Mouse (Mus musculus) neural tube, embryonic 12.5 days (tissue): ENCODE measurements around the gene Gpr156. TPM values are rescaled to one million over a fixed set of nuclear protein-coding genes. Genes with fewer than 3 reads are reported as not detected.

Experiments used
- ATAC-seq: fragments of 200-750 bp; cut with Nextera tagmentation; 2 replicates; pipeline ENCODE4 v1.8.0; 2017; ENCODE audit warnings: low read depth, mild to moderate bottlenecking, moderate TSS enrichment, moderate library complexity; ENCODE audit not compliant: low FRiP score
- H3K27ac ChIP-seq: fragments of 300-500 bp; sonication (generic); 2 replicates; pipeline ENCODE4 v1.5.1; 2016
- H3K27me3 ChIP-seq: fragments of 300-500 bp; sonication (generic); replicated peaks from 2 replicates; pipeline ENCODE4 v1.6.1; 2016; ENCODE audit warnings: mild to moderate bottlenecking
- H3K36me3 ChIP-seq: fragments of 300-500 bp; sonication (generic); 2 replicates; pipeline ENCODE4 v1.6.1; 2016; ENCODE audit warnings: mild to moderate bottlenecking
- H3K4me1 ChIP-seq: fragments of 300-500 bp; sonication (generic); 2 replicates; pipeline ENCODE4 v1.6.1; 2016
- H3K4me2 ChIP-seq: fragments of 300-500 bp; sonication (generic); replicated peaks from 2 replicates; pipeline ENCODE4 v1.6.1; 2016; ENCODE audit warnings: mild to moderate bottlenecking
- H3K4me3 ChIP-seq: fragments of 300-500 bp; sonication (generic); 2 replicates; pipeline ENCODE4 v1.5.1; 2016
- H3K9ac ChIP-seq: fragments of 300-500 bp; sonication (generic); 2 replicates; pipeline ENCODE4 v1.6.1; 2016; ENCODE audit warnings: mild to moderate bottlenecking
- H3K9me3 ChIP-seq: fragments of 300-500 bp; sonication (generic); 2 replicates; pipeline ENCODE4 v1.6.1; 2016; ENCODE audit warnings: mild to moderate bottlenecking
- WGBS: fragments of 180-500 bp; shearing (Covaris S2); methylation state at CpG from one replicate; pipeline ENCODE4 v1.1.7; 2016; 5-methylcytosine and 5-hydroxymethylcytosine counted together
- polyA plus RNA-seq: library from polyadenylated mRNA; unstranded; fragments of >200 nt; fragmentation: Nextera tagmentation; extraction: Ambion mirVana; gene quantifications from 2 replicates; pipeline ENCODE4 v1.2.1, GENCODE M21; 2016

The Gpr156 gene
- polyA plus RNA-seq, 1 experiment from 2014 or later: 10.3 TPM

DNA sequence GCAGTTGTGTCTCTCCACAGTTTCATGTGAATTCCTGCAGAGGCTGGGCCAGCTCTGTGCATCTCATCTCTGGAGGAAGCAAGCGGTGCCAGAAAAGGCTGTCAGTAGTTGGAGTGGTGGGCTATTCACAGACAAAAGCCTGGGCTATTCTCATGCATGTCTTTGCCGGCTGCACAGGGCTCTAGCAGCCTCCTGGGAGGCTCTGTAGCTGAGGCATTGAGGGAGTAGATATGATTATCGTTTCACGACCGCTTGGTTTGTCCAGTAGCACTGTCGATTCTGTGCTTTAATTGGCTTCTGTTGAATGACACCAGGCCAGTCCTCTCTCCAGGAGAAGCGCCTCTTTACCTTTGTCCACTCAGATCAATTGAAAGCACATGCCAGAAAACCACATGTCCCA lies 9.8 kb downstream of the Gpr156 start:
- 21% methylated on average over 7 of the region's 7 CpGs for WGBS
- Histone ChIP-seq H3K27ac (peak overlapping the region; percentile 2; the same call in 1 of the 2 replicates), H3K36me3 (no peaks in the 10 kb centered on the region), H3K4me1 (peaks cover 12% of the 10 kb centered on the region), H3K9me3 (no peaks in the 10 kb centered on the region; the same call in 1 of the 2 replicates), H3K27me3 (no peaks in the 10 kb centered on the region), H3K9ac (no peak overlapping the region), H3K4me2 (0 out of 2 replicates have a peak overlapping the region, but pooled peaks have one; percentile 1), H3K4me3 (no peak overlapping the region)
- 0 out of 2 replicates have a peak, but pooled peaks have one; percentile 29 for ATAC-seq

DNA sequence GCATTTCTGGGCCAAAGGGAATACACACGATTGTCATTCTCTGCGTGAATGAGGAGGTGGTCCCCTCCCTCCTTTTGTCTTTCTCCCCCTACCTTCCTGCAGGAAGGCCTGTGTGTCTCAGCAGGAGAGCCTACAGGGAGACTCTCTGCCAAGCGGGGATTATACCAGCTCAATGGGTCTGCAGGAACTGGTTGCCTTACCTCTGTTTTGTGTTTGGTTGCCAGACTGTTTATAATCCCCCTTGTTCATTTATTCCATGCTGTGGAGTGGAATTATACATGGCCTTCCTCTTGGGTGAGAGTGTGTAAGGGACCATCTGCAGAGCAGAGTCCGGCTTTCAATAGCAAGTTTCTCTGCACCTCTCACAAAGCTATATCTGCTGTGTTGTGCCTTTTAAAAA lies 10.8 kb downstream of the Gpr156 start:
- peaks cover 12% of the 10 kb centered on the region for H3K4me1 ChIP-seq
- H3K4me2 ChIP-seq: no peak overlapping the region
- H3K27ac ChIP-seq: no peak overlapping the region
- H3K9me3 ChIP-seq: no peaks in the 10 kb centered on the region; the same call in 1 of the 2 replicates
- no peaks in the 10 kb centered on the region for H3K36me3 ChIP-seq
- H3K4me3 ChIP-seq: no peak overlapping the region
- ATAC-seq: no peak
- no peak overlapping the region for H3K9ac ChIP-seq
- 23% methylated on average over 4 of the region's 4 CpGs for WGBS
- no peaks in the 10 kb centered on the region for H3K27me3 ChIP-seq

DNA sequence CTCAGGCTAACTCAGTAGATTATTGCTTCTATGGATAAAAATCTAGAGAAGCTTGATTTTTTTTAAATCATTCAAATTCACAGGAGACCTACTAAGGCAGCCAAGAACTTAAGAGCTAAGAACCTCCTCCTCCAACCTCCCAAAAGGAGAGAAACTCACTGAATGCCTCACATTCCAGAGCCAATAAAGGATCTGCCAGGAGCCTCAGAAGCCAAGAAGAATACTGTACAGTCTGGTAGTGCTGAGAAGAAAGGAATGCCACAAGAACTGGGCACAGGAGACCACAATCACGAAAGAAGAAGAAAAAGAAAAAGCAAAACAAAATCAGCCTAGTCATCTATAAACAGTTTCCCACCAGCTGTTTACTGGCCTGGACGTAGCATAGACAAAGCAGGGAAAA lies 12.7 kb downstream of the Gpr156 start:
- Histone ChIP-seq H3K27ac (no peak overlapping the region), H3K4me2 (no peak overlapping the region), H3K9me3 (no peaks in the 10 kb centered on the region; the same call in 1 of the 2 replicates), H3K36me3 (no peaks in the 10 kb centered on the region), H3K4me1 (peaks cover 12% of the 10 kb centered on the region), H3K9ac (no peak overlapping the region), H3K4me3 (no peak overlapping the region), H3K27me3 (no peaks in the 10 kb centered on the region)
- no peak for ATAC-seq
- 75% methylated on average over 2 of the region's 2 CpGs for WGBS

DNA sequence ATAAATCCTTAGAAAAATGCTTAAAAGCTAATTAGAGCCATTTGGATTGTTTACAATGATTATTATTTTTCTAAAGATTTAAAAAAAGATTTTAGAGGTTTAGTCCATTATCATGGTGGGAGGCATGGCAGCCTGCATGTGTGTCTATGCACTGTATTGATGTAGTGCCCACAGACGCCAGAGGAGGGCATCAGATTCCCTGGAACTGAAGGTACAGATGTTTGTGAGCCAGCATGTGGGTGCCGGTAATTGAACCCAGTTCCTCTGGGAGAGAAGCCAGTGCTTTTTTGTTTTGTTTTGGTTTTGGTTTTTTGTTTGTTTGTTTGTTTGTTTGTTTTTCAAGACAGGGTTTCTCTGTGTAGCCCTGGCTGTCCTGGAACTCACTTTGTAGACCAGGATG lies 13.3 kb downstream of the Gpr156 start:
- no peaks in the 10 kb centered on the region for H3K36me3 ChIP-seq
- H3K4me2 ChIP-seq: no peak overlapping the region
- WGBS: 86% methylated on average over 2 of the region's 2 CpGs
- H3K9ac ChIP-seq: no peak overlapping the region
- no peak overlapping the region for H3K4me3 ChIP-seq
- no peak for ATAC-seq
- no peaks in the 10 kb centered on the region; the same call in 1 of the 2 replicates for H3K9me3 ChIP-seq
- H3K27me3 ChIP-seq: no peaks in the 10 kb centered on the region
- peaks cover 12% of the 10 kb centered on the region for H3K4me1 ChIP-seq
- no peak overlapping the region for H3K27ac ChIP-seq

DNA sequence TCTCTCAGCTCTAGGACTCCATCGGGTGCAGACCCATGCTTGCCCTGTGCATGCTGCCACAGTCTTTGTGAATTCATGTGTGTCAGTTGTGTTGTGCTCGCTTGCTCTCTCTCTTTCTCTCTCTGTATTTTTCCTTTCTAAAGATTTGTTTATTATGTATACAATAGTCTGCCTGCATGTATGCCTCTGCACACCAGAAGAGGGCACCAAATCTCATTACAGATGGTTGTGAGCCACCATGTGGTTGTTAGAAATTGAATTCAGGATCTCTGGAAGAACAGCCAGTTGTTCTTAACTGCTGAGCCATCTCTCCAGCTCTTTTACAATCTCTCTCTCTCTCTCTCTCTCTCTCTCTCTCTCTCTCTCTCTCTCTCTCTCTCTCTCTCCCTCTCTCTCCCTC lies 18.6 kb downstream of the Gpr156 start:
- no peaks in the 10 kb centered on the region for H3K27me3 ChIP-seq
- no peak overlapping the region for H3K9ac ChIP-seq
- H3K36me3 ChIP-seq: no peaks in the 10 kb centered on the region
- H3K9me3 ChIP-seq: no peaks in the 10 kb centered on the region; the same call in 1 of the 2 replicates
- no peak overlapping the region for H3K4me3 ChIP-seq
- WGBS: 85% methylated on average over 2 of the region's 2 CpGs
- H3K27ac ChIP-seq: no peak overlapping the region
- peaks cover 26% of the 10 kb centered on the region for H3K4me1 ChIP-seq
- no peak overlapping the region for H3K4me2 ChIP-seq
- no peak for ATAC-seq

DNA sequence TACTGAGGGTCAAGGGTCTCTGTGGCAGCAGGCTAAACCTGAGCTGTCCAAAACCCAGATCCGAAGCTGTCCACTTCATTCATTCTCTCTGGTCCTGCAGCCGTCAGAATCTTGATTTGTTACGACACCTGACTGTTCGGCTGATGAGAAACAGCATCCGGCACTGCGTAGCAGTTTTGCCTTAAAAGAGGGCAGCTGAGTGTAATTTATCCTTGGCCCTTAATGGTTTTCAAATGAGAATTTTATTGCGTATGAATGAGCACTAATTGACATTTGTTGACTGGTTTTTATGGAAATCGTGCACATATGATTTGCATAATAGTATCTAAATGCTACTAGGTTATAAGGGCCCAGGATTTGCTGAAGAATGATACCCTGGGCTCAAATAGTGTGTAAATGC lies 21.0 kb downstream of the Gpr156 start:
- ATAC-seq: no peak

DNA sequence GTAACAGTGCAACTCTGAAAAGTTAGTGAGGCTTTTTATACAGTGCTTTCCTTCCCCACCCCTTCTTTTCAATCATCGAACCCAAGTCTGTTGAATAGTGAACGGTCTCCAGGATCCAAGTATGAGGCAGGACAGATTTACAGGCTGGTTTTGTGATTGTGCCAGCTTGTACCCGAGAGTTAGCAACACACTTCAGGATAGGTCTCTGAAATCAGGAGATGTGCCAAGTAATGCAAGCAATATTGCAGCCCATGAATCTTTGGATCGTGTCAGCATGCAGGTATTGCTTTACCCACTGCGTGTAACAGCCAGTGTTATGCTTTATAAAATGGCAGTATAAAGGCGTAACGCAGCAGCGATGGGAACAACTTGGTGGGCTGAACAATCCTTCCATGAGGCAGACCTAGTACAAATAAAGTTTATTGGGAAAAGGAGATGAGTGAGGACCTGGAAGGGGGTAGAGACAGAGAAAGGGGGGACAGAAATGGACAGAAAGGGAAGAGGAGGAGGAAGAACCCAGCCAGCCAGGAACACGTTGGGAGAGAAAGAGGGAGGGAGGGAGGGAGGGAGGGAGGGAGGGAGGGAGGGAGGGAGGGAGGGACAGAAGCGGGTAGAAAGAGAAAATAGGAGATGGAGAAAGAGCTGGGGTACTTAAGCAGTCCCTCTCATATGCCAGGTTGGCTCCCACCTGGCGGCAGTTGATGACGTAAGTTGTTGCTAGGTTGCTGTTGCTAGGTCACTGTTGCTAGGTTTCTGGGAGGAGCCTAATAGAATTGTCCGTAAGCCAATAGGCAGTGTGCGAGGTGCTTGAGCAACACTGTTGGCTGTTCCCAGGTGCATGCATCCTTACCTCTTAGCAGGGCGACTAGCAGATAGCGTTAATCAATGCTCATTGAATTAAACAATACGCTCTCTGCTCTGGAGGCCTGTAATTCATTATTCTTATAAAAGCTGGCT lies 22.1 kb downstream of the Gpr156 start:
- peak overlapping the region; percentile 4; the same call in 1 of the 2 replicates for H3K27ac ChIP-seq
- H3K9me3 ChIP-seq: no peaks in the 10 kb centered on the region
- peaks cover 36% of the 10 kb centered on the region for H3K4me1 ChIP-seq
- no peaks in the 10 kb centered on the region for H3K36me3 ChIP-seq
- ATAC-seq: peak; percentile 92
- H3K27me3 ChIP-seq: no peaks in the 10 kb centered on the region
- WGBS: 46% methylated on average over 16 of the region's 17 CpGs
- H3K4me3 ChIP-seq: no peak overlapping the region
- H3K4me2 ChIP-seq: peak overlapping the region; percentile 42
- H3K9ac ChIP-seq: no peak overlapping the region

More for the DNA sequence above, 21.0 kb downstream of the Gpr156 start:
- Histone ChIP-seq H3K4me3 (no peak overlapping the region), H3K36me3 (no peaks in the 10 kb centered on the region), H3K9me3 (no peaks in the 10 kb centered on the region), H3K4me2 (no peak overlapping the region), H3K9ac (no peak overlapping the region), H3K27me3 (no peaks in the 10 kb centered on the region), H3K27ac (no peak overlapping the region; the same call in 1 of the 2 replicates), H3K4me1 (peaks cover 30% of the 10 kb centered on the region)
- 58% methylated on average over 8 of the region's 8 CpGs for WGBS

DNA sequence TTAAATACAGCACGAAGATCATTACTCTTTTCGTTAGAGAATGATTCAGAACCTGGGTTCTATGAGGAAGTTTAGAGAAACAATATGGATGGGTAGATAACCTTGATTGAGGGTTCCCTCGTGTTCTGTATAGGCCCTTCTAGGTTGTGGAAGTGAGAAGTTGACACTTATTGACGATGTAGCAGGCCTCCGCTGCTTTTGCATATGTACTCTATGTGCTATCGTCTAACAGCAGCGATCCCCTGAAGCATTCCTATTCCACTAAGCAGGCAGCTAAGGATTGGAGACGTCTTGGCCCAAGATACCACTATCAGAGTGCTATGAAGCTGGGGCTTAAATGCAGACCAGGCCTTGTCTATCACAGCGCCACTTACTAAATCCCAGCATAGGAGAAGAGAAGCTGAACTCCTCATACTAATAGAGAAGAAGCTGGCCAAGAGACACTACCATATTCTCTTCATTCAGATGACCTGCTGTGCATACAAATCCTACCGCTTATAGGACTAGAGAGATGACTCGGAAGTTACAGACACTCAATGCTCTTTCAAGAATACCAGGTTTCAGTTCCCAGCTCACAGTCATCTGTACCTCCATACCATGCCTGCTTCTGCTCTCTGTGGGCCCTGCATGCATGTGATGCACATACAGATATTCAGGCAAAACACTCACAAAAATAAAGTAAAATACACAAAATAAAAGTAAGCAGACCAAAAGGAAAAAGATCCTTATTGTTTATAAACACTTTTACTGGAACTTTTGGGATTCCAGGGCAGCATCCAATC lies 23.0 kb downstream of the Gpr156 start:
- Histone ChIP-seq H3K27ac (no peak overlapping the region), H3K9ac (no peak overlapping the region), H3K4me2 (peak overlapping the region; percentile 42; the same call in 1 of the 2 replicates), H3K4me1 (peaks cover 45% of the 10 kb centered on the region), H3K36me3 (no peaks in the 10 kb centered on the region), H3K4me3 (no peak overlapping the region), H3K9me3 (no peaks in the 10 kb centered on the region), H3K27me3 (no peaks in the 10 kb centered on the region)
- 0 out of 2 replicates have a peak, but pooled peaks have one; percentile 19 for ATAC-seq
- 65% methylated on average over 11 of the region's 11 CpGs for WGBS

DNA sequence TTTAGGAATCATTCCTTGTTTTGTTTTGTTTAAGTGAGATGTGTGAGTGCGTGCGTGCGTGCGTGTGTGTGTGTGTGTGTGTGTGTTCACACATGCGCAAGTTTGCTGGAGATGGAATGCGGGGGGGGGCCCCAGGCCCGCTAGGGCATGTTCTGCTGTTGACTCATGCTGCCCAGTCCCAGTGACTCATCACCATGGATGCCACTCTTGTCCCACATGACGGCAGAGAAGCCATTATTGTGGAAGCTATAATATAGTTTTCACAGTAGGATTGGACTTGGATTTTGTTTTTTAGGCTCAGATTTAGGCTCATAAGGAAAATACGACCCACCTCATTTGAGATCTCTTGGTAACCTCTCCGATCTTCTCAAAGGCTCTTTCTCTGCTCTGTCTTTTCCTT lies 24.0 kb downstream of the Gpr156 start:
- Histone ChIP-seq H3K9me3 (no peaks in the 10 kb centered on the region), H3K4me1 (peaks cover 45% of the 10 kb centered on the region), H3K4me3 (no peak overlapping the region), H3K4me2 (no peak overlapping the region), H3K36me3 (no peaks in the 10 kb centered on the region), H3K9ac (no peak overlapping the region), H3K27ac (no peak overlapping the region), H3K27me3 (no peaks in the 10 kb centered on the region)
- no peak for ATAC-seq
- WGBS: 87% methylated on average over 10 of the region's 10 CpGs

DNA sequence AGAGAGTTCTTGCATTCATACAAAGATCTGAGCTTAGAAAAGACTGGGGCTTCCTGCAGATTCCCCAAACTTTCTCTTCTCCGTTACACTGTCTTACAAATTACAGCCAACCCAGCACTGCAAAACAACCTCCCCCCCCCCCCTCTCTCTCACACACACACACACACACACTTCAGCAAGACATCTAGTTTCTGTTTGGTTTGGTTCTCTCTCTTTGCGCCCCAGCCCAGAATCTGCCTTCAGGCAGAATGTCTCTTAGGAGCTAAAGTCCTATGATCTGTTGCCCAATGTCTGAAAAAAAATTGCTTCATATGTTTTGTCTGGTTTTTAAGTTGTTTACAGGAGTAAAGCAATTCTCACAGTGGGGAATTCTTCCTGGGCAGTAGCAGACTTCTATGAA lies 27.4 kb downstream of the Gpr156 start:
- H3K4me1 ChIP-seq: peaks cover 32% of the 10 kb centered on the region
- 60% methylated on average over 2 of the region's 2 CpGs for WGBS
- no peak for ATAC-seq
- H3K9me3 ChIP-seq: no peaks in the 10 kb centered on the region
- 0 out of 2 replicates have a peak overlapping the region, but pooled peaks have one; percentile 7 for H3K4me2 ChIP-seq
- no peak overlapping the region for H3K4me3 ChIP-seq
- no peak overlapping the region for H3K27ac ChIP-seq
- no peaks in the 10 kb centered on the region; the same call in 1 of the 2 replicates for H3K36me3 ChIP-seq
- no peak overlapping the region for H3K9ac ChIP-seq
- H3K27me3 ChIP-seq: no peaks in the 10 kb centered on the region

DNA sequence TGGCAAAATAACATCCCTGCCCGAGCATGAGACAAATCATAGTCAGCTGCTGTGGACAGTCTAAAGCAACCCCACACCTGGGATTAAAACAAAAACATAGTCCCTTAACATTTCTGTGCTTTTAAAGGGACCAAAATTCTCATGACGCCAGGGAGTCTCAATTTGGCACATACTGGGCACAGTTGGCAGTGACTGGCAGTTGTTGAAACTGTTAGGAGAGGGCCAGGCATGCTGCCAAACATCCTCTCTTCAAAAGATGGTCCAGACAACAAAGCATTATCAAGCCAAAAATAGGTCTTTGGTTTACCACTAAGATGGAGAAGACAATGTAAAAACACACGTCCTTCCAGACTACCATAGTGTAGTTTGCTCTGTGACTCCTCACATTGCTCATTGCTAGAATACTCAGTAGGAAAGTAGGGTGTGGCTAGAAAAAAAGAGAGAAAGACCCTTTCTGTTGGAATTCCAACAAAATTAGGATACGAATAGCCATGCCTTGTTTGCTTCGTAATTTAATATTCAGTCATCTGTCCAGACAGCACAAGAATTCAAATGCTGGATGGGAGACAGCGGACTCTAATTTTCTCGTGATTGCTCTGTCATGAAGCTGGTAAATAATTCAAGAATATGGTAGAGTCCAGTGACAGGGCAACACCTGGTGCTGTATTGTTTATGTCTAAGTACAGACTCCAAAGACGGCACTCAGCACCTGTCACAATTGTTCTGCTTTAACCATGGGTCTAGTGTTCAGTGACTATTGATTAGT lies 28.9 kb downstream of the Gpr156 start:
- no peaks in the 10 kb centered on the region for H3K27me3 ChIP-seq
- peaks cover 23% of the 10 kb centered on the region for H3K4me1 ChIP-seq
- no peak overlapping the region for H3K27ac ChIP-seq
- no peak overlapping the region for H3K4me2 ChIP-seq
- H3K9ac ChIP-seq: no peak overlapping the region
- no peaks in the 10 kb centered on the region; the same call in 1 of the 2 replicates for H3K36me3 ChIP-seq
- no peak for ATAC-seq
- H3K4me3 ChIP-seq: no peak overlapping the region
- WGBS: 71% methylated on average over 8 of the region's 8 CpGs
- no peaks in the 10 kb centered on the region for H3K9me3 ChIP-seq
